Mouse (Mus musculus): ENCODE results near the gene Lpin3. TPM values are rescaled to one million over a fixed set of nuclear protein-coding genes. Genes with fewer than 3 reads are reported as not detected.

Lpin3 gene
- polyA plus RNA-seq, 1 experiment from 2014 or later, result 2.5 TPM

DNA sequence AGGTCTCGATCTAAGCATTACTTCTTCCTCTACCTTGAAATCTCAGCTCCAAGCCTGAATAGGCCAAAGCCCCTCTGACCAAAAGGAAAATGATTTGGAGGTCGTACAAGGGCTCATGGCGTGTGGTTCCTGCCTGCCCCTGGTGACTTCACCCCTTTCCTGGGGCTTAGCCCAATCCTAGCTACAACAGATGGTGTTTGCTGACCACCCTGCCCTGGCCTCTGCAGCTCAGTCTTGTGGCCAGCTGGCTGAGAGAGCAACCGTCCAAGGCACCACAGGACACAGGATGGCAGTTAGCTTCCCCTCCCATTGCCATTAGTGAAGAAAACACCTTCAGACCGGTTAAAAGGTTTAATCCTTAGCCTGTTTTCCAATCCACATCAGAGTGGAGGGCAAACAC lies 25.6 kb downstream of the Lpin3 start:
- H3K9me3 ChIP-seq (ENCODE audit: low read depth, low read length), result no peaks in the 10 kb centered on the region
- no peak for TF ChIP-seq CTCF (IDR thresholded peaks at IDR 0.05; ENCODE audit: low read depth)
- H3K27me3 ChIP-seq (ENCODE audit: insufficient read depth, low read length), result peaks cover 5% of the 10 kb centered on the region; the same call in 1 of the 2 replicates
- H3K9ac ChIP-seq, result no peak overlapping the region
- no peak for DNase-seq
- no peaks in the 10 kb centered on the region for H3K4me1 ChIP-seq (ENCODE audit: insufficient read depth)
- no peaks in the 10 kb centered on the region for H3K36me3 ChIP-seq (ENCODE audit: insufficient read depth)
- no peak for ATAC-seq (ENCODE audit: insufficient read depth)
- no peak overlapping the region for H3K4me2 ChIP-seq
- H3K4me3 ChIP-seq (ENCODE audit: low read depth, low read length), result no peak overlapping the region
- H3K27ac ChIP-seq (ENCODE audit: low read depth), result no peak overlapping the region
- 78% methylated on average over 5 of the region's 5 CpGs for WGBS

DNA sequence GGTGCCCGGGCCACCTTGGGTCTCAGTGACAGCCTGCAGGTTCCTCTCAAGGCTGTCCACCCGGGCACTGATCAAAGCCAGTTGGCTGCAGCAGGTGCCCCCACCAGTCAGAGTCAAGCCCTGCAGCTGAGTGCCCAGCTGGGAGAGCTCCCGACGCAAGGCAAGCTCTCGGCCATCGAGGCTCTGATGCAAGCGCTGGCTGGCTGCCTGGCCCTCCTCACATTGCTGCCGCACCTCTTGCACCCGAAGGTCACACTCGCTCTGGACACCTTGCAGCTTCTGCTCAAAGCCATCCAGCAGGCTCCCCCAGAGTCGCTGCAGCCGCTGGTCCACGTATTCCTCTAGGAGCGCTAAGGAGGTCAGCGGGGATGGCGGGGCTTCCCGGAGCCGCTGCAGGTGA lies 28.1 kb downstream of the Lpin3 start:
- TF ChIP-seq CTCF (IDR thresholded peaks at IDR 0.05; ENCODE audit: low read depth), result no peak
- no peaks in the 10 kb centered on the region for H3K4me1 ChIP-seq (ENCODE audit: insufficient read depth)
- no peak for ATAC-seq (ENCODE audit: insufficient read depth)
- H3K27me3 ChIP-seq (ENCODE audit: insufficient read depth, low read length), result peaks cover 23% of the 10 kb centered on the region
- no peak overlapping the region for H3K4me2 ChIP-seq
- H3K9ac ChIP-seq, result no peak overlapping the region
- no peak overlapping the region for H3K27ac ChIP-seq (ENCODE audit: low read depth)
- H3K4me3 ChIP-seq (ENCODE audit: low read depth, low read length), result no peak overlapping the region
- no peaks in the 10 kb centered on the region for H3K9me3 ChIP-seq (ENCODE audit: low read depth, low read length)
- DNase-seq, result no peak
- 47% methylated on average over 18 of the region's 18 CpGs for WGBS
- H3K36me3 ChIP-seq (ENCODE audit: insufficient read depth), result no peaks in the 10 kb centered on the region

- peaks cover 23% of the 10 kb centered on the region for H3K27me3 ChIP-seq (ENCODE audit: insufficient read depth, low read length)
- 0 out of 2 replicates have a peak, but pooled peaks cover 4% of the 10 kb centered on the region for H3K4me1 ChIP-seq (ENCODE audit: insufficient read depth)
- no peak for DNase-seq
- H3K4me2 ChIP-seq, result peak overlapping the region; percentile 94; the same call in 1 of the 2 replicates
- no peak for TF ChIP-seq CTCF (IDR thresholded peaks at IDR 0.05; ENCODE audit: low read depth)
- WGBS, result 71% methylated on average over 5 of the region's 5 CpGs
- H3K9me3 ChIP-seq (ENCODE audit: low read depth, low read length), result no peaks in the 10 kb centered on the region
- ATAC-seq (ENCODE audit: insufficient read depth), result no peak
- no peak overlapping the region for H3K4me3 ChIP-seq (ENCODE audit: low read depth, low read length)
- no peaks in the 10 kb centered on the region for H3K36me3 ChIP-seq (ENCODE audit: insufficient read depth)
- no peak overlapping the region for H3K27ac ChIP-seq (ENCODE audit: low read depth)
- no peak overlapping the region for H3K9ac ChIP-seq
These were observed 30.2 kb downstream of the Lpin3 start for GRCm38 (mm10) chr2:160910633-160911032.

DNA sequence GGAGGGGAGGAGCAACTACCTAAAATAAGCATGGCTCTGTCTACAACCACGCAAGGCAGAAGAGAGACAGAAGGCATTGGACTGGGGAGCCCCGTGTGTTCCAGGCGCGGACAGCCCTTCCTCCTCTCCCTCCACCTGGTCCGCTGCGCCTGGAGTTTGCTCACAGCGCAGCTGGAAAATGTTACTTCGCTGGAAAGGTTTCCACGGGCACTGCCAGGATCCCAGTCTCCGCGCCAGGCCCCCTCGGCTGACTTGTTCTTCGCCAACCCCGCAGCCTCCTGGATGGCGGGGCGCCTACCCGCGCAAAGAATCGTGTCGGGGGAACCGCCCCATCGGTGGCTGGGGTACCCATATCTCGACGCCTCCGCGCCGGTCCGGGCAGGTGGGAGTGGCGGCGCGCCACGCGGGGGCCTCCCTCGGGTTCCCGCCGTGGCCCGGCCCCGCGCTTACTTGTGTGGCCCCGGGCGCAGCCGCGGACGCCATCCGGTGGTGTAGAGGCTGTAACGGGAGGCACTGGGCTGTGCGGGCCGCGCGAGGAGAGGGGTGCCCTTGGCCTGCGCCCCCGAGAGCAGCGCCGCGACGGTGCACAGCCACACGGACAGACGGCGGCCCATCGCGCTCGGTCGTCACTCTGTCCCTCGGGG lies 31.2 kb downstream of the Lpin3 start:
- Histone ChIP-seq H3K36me3 (ENCODE audit: insufficient read depth) (no peaks in the 10 kb centered on the region), H3K4me3 (ENCODE audit: low read depth, low read length) (peak overlapping the region; percentile 62), H3K27me3 (ENCODE audit: insufficient read depth, low read length) (peaks cover 23% of the 10 kb centered on the region), H3K4me2 (peak overlapping the region; percentile 94), H3K4me1 (ENCODE audit: insufficient read depth) (0 out of 2 replicates have a peak, but pooled peaks cover 4% of the 10 kb centered on the region), H3K9ac (peak overlapping the region; percentile 63), H3K9me3 (ENCODE audit: low read depth, low read length) (no peaks in the 10 kb centered on the region), H3K27ac (ENCODE audit: low read depth) (no peak overlapping the region)
- WGBS, result 1% methylated on average over 56 of the region's 64 CpGs
- ATAC-seq (ENCODE audit: insufficient read depth) (peak; percentile 65), DNase-seq (peak; percentile 51)
- no peak for TF ChIP-seq CTCF (IDR thresholded peaks at IDR 0.05; ENCODE audit: low read depth)

DNA sequence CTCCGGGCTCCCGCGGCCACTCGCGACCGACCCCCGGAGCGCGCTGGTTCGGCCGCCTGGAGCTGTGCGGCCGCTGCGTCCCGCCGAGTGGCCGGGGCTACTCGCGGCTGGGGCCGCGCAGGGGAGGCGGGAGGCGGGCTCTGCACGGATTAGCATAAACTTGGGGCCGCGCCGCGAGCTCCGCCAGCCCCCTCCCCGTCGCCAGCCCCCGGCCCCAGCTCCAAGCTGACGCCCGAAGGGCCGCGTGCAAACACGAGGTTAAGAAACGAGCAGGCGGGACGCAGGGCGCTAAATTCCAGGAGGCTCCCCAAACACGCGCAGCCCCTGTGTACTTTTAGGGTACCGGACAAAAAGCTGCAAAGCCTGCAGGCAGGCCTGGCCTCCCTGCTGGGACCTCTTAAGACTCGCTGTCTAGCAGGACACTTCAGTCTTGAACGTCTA lies 31.8 kb downstream of the Lpin3 start, which contains the start of gene Emilin3:
Gene Emilin3 (minus strand): TSS at position 98 of the 441 bp plus-strand sequence.
- no peak for TF ChIP-seq CTCF (IDR thresholded peaks at IDR 0.05; ENCODE audit: low read depth)
- WGBS, result 2% methylated on average over 45 of the region's 46 CpGs
- H3K27ac ChIP-seq (ENCODE audit: low read depth), result no peak within 1 kb of the TSS; the same call in 1 of the 2 replicates
- peaks cover 23% of the 10 kb centered on the region for H3K27me3 ChIP-seq (ENCODE audit: insufficient read depth, low read length)
- no peaks in the 10 kb centered on the region for H3K36me3 ChIP-seq (ENCODE audit: insufficient read depth)
- ATAC-seq (ENCODE audit: insufficient read depth) (peak; percentile 81), DNase-seq (peak; percentile 77)
- peak within 1 kb of the TSS; percentile 63 for H3K9ac ChIP-seq
- H3K4me2 ChIP-seq, result peak within 1 kb of the TSS; percentile 94
- 0 out of 2 replicates have a peak, but pooled peaks cover 4% of the 10 kb centered on the region for H3K4me1 ChIP-seq (ENCODE audit: insufficient read depth)
- H3K9me3 ChIP-seq (ENCODE audit: low read depth, low read length), result no peaks in the 10 kb centered on the region
- peak within 1 kb of the TSS; percentile 62 for H3K4me3 ChIP-seq (ENCODE audit: low read depth, low read length)

- no peak for ATAC-seq (ENCODE audit: insufficient read depth)
- DNase-seq, result peak; percentile 27
- Histone ChIP-seq H3K36me3 (ENCODE audit: insufficient read depth) (no peaks in the 10 kb centered on the region), H3K9me3 (ENCODE audit: low read depth, low read length) (no peaks in the 10 kb centered on the region), H3K4me2 (no peak overlapping the region), H3K4me3 (ENCODE audit: low read depth, low read length) (no peak overlapping the region), H3K9ac (no peak overlapping the region), H3K27me3 (ENCODE audit: insufficient read depth, low read length) (peaks cover 20% of the 10 kb centered on the region), H3K4me1 (ENCODE audit: insufficient read depth) (0 out of 2 replicates have a peak, but pooled peaks cover 4% of the 10 kb centered on the region), H3K27ac (ENCODE audit: low read depth) (peak overlapping the region; percentile 55)
- TF ChIP-seq CTCF (IDR thresholded peaks at IDR 0.05; ENCODE audit: low read depth), result no peak
- 64% methylated on average over 9 of the region's 9 CpGs for WGBS
These were observed 34.2 kb downstream of the Lpin3 start for GRCm38 (mm10) chr2:160914656-160915055.

DNA sequence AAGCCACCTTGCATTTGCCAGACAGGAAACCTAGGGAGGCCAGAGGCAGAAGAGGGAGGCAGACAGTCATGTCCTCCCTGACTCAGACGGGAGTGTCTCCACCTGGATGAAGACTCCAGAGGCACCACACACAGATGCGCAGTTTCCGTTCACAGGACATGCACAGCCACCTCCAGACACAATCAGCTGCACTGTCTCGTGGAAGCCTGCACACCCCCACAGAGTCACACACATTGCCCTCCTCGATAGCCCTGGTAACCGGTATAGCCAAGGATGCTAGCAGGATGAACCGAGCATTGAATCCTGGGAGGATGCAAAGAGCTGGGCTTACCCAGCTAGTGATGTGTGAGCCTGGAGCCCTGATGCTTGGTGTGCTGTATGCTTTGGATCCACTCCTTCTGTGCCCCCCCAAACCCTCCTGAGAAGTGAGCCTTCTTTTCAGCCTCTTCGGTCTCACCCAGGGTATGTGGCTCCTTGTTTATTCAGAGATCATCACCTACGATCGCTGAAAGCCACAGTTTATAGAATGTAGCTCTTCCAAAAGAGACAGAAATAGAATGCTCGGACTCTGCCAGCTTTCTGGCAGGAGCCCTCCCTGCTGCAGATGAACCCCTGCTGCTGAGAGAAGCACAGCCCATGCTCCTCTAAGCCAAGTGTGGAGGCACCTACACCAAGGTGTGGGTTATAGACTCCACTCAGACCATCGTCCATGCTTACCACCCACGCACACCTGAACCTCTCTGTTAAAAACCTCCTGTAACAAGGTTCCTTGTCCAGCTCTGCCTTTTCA lies 35.5 kb downstream of the Lpin3 start:
- Histone ChIP-seq H3K4me1 (ENCODE audit: insufficient read depth) (0 out of 2 replicates have a peak, but pooled peaks cover 4% of the 10 kb centered on the region), H3K27ac (ENCODE audit: low read depth) (peak overlapping the region; percentile 55), H3K9ac (no peak overlapping the region), H3K36me3 (ENCODE audit: insufficient read depth) (no peaks in the 10 kb centered on the region), H3K27me3 (ENCODE audit: insufficient read depth, low read length) (peaks cover 18% of the 10 kb centered on the region), H3K9me3 (ENCODE audit: low read depth, low read length) (no peaks in the 10 kb centered on the region), H3K4me2 (no peak overlapping the region), H3K4me3 (ENCODE audit: low read depth, low read length) (no peak overlapping the region)
- no peak; the same call in 1 of the 2 replicates for ATAC-seq (ENCODE audit: insufficient read depth)
- DNase-seq, result peak; percentile 57
- 44% methylated on average over 13 of the region's 13 CpGs for WGBS
- no peak for TF ChIP-seq CTCF (IDR thresholded peaks at IDR 0.05; ENCODE audit: low read depth)
